Mouse (Mus musculus): ENCODE results near the gene Rxrb.
A peak's percentile ranks its signal among the peaks of the same experiment; 100 is the strongest.
"Not testable (repeated sequence)": the region's sequence is repeated elsewhere in the genome, so short reads cannot be mapped to it uniquely, and the experiment has no call there.

The Rxrb gene

GRCm38 (mm10) chr17:34031465-34032173, at the start of gene Rxrb, which contains the start of gene Slc39a7:
TSS of gene Rxrb (plus strand) at chr17:34031812.
TSS of gene Slc39a7 (minus strand) at chr17:34031682.
- peak; percentile 97 for DNase-seq (ENCODE audit: low spot score)

GRCm38 (mm10) chr17:33982136-33982535, 49.5 kb upstream of the Rxrb start:
- DNase-seq (ENCODE audit: low spot score) = not testable (repeated sequence)

GRCm38 (mm10) chr17:33991788-33992664, 39.6 kb upstream of the Rxrb start:
- DNase-seq (ENCODE audit: low spot score) = peak; percentile 78

GRCm38 (mm10) chr17:33994959-33995358, 36.7 kb upstream of the Rxrb start:
- no peak for DNase-seq (ENCODE audit: low spot score)

GRCm38 (mm10) chr17:33995651-33996050, 36.0 kb upstream of the Rxrb start:
- no peak for DNase-seq (ENCODE audit: low spot score)

GRCm38 (mm10) chr17:33997025-33997424, 34.6 kb upstream of the Rxrb start:
- not testable (repeated sequence) for DNase-seq (ENCODE audit: low spot score)

GRCm38 (mm10) chr17:33998697-33999096, 32.9 kb upstream of the Rxrb start:
- DNase-seq (ENCODE audit: low spot score) = not testable (repeated sequence)

- DNase-seq (ENCODE audit: low spot score) = no peak
These were observed 32.1 kb upstream of the Rxrb start for GRCm38 (mm10) chr17:33999341-34000149.

GRCm38 (mm10) chr17:34000150-34000537, 31.5 kb upstream of the Rxrb start, which contains the start of gene H2-K1:
TSS of gene H2-K1 (minus strand) at chr17:34000347.
- peak; percentile 62 for DNase-seq (ENCODE audit: low spot score)

- DNase-seq (ENCODE audit: low spot score) = not testable (repeated sequence)
These were observed 30.8 kb upstream of the Rxrb start for GRCm38 (mm10) chr17:34000796-34001195.

- DNase-seq (ENCODE audit: low spot score) = no peak
These were observed 28.2 kb upstream of the Rxrb start for GRCm38 (mm10) chr17:34003426-34003825.

- DNase-seq (ENCODE audit: low spot score) = no peak
These were observed 25.0 kb upstream of the Rxrb start for GRCm38 (mm10) chr17:34006570-34006969.

- no peak for DNase-seq (ENCODE audit: low spot score)
These were observed 21.5 kb upstream of the Rxrb start for GRCm38 (mm10) chr17:34010156-34010555.

- no peak for DNase-seq (ENCODE audit: low spot score)
These were observed 18.2 kb upstream of the Rxrb start for GRCm38 (mm10) chr17:34013436-34013835.

GRCm38 (mm10) chr17:34021539-34022413, 9.8 kb upstream of the Rxrb start:
- no peak for DNase-seq (ENCODE audit: low spot score)

GRCm38 (mm10) chr17:34022414-34022783, 9.2 kb upstream of the Rxrb start:
- no peak for DNase-seq (ENCODE audit: low spot score)

- DNase-seq (ENCODE audit: low spot score) = no peak
These were observed 8.6 kb upstream of the Rxrb start for GRCm38 (mm10) chr17:34022987-34023386.

- no peak for DNase-seq (ENCODE audit: low spot score)
These were observed 7.9 kb upstream of the Rxrb start for GRCm38 (mm10) chr17:34023678-34024077.

- no peak for DNase-seq (ENCODE audit: low spot score)
These were observed 7.2 kb upstream of the Rxrb start, which contains the start of gene Ring1 for GRCm38 (mm10) chr17:34024317-34024821. TSS of gene Ring1 (minus strand) at chr17:34024680.

- no peak for DNase-seq (ENCODE audit: low spot score)
These were observed 6.5 kb upstream of the Rxrb start for GRCm38 (mm10) chr17:34024861-34025755.
